Mouse (Mus musculus): ENCODE measurements around the gene Hmgcs2.

GRCm38 (mm10) chr3:98315181-98315580, 34.9 kb downstream of the Hmgcs2 start:
- no peak for TF ChIP-seq CTCF (IDR thresholded peaks at IDR 0.05)
- TF ChIP-seq EP300 (IDR thresholded peaks at IDR 0.05) = no peak
